Mouse (Mus musculus): Measurements from ENCODE around the gene AI467606.
A peak's percentile ranks its signal among the peaks of the same experiment; 100 is the strongest.
"Not testable (repeated sequence)": the region's sequence is repeated elsewhere in the genome, so short reads cannot be mapped to it uniquely, and the experiment has no call there.

Gene AI467606

DNA sequence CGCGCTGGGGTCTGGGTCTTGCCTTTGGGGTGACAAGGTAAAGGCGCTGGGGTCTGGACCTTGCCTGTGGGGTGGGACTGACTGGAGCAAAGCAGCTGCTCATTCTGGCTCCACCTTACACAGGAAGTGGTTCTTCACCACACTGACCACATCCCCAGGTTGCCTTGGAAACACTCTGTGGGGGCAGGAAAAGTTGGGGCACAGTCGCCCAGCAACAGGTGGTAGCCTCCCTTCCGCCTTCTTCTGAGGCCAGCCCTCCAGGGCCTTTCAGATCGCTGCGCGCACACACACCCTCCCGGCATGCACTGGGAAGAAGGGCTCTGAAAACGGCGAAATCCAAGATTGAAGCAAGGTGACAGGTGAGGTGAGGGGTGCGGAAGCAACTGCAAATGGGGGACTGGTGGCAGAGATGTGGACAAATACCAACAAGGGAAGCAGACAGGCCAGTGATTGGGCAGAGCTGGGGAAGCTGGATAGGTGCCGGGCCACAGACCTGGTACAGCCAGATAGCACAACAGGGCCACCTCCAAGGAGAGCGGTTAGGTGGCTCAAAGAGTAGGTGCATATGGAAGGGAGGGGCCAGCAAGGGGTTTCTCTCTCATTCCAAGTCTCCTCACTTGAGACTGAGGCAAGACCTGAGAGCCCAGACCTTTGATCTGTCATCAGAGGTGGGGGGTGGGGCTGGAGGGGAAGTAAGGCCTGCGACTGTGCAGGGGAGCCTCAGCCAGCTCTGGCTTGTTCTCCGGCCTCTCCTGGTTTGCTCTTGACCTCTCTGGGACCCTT lies at the start of gene AI467606:
TSS of gene AI467606 (plus strand) at position 246 of the 783 bp plus-strand sequence.
- no peak for DNase-seq (ENCODE audit: extremely low spot score)

DNA sequence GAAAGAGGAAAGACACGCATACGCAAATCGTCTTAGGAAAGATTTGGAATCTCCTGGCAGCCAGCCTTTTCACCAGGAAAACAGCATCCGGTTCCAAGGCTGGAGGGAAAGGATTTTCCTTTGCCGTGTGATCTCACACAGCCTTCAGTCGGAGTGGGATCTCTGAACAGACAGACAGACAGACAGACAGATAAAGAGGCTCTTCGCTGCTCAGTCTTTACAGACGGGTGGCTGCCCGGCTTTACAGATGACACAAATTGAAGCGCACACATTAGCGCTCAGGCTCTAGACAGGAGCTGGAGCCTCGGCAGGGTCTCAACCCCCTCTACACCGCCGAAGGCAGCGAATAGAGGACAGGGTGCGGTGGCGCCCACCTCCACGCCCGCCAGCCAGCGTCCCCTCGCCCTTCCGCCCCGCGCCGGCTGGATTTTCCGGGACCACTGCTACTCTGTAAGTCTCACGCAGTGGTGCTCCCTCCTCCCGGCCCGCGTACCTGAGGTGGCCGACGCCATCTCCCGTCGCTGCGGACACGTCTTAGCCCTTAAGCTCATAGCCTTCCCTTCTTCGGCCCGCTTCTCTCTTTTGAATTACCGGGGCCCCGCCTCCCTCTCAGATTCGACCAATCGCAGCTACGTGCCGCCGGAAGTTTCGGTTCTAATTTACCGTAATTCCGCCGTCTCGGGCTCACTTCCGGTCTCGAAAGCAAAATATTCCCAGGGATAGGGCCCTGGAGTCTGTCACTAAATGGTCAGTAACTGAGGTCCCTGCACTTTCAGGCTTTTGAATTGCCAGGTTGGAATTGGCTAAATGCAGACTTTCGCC lies 49.1 kb upstream of the AI467606 start, which contains the start of gene Kif22:
TSS of gene Kif22 (minus strand) at position 621 of the 822 bp plus-strand sequence.
- DNase-seq (ENCODE audit: extremely low spot score): peak; percentile 87

DNA sequence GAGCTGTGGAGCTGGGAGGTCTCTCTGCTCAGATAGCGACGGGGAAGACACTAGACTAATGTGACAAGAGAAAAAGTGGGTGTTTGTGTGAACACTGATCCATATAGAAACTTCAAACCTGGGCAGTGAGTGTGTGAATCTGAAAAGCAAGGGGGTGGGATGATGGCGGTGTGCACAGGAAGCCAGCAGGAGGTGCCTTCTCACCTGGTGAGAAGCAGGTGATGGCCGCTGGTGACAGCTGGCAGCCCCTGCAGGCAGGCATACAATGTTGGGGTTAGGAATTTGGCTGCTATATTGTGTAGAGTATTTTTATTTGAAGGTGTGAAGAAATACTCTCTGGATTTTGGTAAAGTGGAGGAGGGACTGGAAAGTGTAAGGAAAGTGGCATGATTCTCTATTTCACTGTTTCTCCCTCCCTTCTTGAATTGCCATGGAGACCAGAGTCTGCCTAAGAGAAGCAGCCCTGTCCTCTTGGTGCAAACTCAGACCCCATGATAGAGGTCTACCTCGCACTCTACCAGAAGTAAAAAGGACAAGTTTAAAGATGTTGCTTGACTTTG lies 36.1 kb upstream of the AI467606 start:
- DNase-seq (ENCODE audit: extremely low spot score): no peak

DNA sequence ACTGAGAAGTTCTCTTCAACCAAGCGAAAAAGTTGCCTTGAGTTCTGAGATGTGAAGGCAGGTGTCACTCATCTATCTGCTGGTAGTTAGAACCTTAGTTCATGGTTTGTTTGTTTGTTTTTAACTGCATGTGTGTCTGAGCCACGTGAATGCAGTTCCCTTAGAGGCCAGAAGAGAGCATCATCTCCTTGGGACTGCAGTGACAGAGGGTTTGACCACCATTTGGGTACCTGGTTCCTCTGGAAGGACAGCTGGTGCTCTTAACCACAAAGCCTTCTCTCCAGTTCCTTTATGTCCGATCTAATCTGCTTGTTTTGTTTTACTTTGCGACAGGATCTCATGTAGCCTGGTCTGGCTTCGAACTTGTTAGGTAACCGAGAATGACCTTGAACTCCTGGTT lies 25.6 kb upstream of the AI467606 start:
- DNase-seq (ENCODE audit: extremely low spot score): no peak

DNA sequence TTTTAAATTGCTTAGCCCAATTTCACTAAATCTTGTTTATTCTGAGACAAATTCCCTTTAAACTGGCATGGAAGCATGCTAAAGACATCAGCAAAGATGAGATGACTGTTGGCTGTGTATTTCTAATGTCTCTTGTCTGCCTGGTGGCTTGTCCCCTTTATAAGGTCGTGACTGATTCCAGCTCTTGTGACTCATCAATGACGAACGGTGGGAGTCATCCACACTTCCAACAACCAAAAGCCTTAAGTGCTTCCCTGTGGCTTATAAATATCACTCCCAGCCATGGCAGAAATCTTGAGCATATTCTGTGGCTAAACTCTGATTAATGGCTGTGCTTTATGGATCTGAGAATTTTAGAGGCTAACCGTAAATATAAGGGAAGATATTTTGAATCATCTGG lies 24.8 kb upstream of the AI467606 start:
- DNase-seq (ENCODE audit: extremely low spot score): no peak

DNA sequence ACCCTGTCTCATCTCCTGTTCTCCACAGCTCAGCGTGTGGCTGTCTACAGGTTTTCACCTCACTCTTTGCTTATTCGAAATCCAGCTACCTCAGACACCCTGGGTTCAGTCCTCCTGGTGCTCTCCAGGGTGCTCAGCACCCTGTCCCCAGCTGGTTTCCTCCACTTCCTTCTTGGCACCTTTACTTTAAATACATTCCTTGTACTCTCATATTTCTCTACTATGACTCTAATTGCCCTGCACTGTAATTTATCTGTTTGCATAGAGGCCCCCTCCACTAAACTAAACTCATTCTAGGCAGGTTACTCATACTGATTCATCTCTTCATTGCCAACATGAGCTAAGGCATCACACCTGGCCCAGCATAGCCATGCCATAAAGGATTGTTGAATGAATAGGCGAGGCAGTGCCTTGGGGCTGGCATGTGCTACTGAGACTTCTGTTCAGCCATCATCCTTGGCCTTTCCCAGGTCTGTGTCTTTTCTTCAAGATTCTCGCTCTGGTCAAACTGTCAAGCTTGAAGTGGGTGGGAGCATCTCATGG lies 20.2 kb upstream of the AI467606 start:
- DNase-seq (ENCODE audit: extremely low spot score): no peak

DNA sequence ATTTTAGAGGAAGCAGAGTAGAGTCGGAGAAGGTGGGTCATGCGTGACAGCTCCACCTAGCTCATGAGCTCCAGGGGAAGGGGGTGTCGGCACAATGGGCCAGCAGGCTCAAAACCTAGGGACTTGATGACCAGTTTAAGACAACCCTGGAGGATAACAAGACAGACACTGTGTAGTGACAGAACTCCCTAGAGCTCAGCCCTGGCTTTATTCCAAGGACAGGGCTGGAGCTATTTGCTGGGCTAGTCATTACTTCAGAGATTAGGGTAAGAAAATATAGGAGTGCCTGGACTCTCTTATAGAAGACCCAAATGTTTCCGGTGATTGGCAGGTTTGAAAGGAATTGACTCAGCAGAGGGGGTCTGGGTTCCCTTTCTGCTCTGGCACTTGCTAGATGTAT lies 17.9 kb upstream of the AI467606 start:
- DNase-seq (ENCODE audit: extremely low spot score): no peak

DNA sequence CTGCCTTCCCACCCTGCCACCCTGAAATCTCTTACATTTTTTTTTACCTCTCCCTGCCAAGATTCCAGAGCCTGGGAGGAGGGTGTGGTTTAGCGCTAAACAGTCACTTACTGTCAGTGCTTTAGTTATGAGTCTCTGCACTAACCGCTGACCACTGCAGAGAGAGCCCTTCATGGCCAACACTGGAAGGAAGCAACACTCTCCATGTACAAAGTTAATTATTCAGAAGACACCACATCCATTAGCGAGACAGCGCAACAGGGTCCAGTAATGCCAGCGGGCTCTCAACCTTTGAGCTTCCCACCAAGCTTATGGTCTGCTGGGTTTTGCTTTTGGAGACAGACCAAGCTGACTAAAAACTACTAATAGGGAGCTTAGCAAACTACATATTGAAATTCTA lies 15.0 kb upstream of the AI467606 start:
- no peak for DNase-seq (ENCODE audit: extremely low spot score)

DNA sequence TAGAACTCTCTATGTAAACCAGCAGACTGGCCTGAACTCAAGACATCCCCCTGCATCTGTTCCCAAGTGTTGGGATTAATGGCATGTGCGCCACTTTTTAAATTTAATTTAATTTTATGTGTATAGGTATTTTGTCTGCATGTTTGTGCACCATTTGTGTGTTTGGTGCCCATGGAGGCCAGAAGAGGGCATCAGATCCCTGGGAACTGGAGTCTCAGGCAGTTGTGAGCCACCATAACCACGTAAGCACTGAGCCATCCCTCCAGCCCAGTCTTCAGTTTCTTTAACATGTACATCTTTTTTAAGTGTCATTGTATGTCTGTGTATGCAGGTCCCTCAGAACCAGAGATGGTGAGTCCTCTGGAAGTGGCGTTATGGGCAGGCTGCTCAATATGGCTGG lies 13.5 kb upstream of the AI467606 start:
- no peak for DNase-seq (ENCODE audit: extremely low spot score)

DNA sequence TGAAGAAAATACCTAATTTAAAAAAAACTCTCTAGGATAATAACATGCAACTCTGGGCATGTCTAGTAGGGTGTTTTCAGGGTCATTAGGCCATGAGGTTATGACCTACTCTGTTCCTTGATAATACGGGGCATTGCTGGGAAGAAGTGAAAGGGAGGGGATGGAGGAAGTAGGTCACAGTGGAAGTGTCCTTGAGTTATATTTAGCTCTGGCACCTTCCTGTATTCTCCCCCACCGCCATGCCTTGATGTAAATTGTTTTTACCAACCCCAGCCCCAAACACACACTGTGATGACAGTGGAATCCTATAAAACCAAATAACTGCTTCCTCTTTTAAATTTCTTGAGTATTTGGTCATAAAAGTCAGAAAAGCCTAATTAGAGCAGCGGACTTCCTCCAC lies 11.1 kb upstream of the AI467606 start:
- DNase-seq (ENCODE audit: extremely low spot score): no peak

DNA sequence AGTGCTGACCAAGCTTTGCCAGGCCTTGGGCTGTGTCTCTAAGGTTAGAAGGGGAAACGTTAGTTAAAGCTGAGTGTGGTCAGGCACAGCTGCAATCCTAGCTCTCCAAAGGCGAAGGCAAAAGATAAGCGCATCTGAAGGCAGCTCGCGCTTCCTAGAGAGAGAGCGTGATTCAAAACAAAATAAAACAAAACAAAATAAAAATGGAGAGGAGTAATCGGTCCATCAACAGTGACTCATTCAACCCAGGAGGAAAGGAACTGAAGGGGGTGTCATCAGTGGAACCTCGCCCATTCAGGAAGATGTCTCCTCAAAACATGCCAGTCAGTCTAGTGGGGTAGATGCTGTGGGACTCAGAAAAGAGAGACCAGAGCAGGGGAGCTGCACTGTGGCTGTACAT lies 8.9 kb upstream of the AI467606 start:
- no peak for DNase-seq (ENCODE audit: extremely low spot score)

DNA sequence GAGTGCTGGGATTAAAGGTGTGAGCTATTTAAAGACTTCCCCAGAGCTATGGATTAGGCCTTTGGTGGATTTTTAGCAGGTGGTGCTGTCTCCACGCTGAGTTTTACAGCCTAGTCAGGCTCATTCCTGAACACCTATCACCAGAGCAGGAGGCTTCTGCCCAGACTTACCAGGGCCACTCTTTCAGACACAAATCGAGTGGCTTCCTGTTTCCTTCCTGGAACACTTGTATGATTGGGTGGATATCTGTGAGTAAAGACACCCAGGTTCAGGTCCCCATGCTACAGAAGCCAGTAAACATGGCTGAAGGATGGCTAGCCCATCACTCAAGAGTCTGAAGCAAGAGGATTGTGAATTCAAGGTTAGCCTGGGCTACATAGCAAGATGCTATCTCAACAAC lies 8.2 kb upstream of the AI467606 start:
- DNase-seq (ENCODE audit: extremely low spot score): no peak

DNA sequence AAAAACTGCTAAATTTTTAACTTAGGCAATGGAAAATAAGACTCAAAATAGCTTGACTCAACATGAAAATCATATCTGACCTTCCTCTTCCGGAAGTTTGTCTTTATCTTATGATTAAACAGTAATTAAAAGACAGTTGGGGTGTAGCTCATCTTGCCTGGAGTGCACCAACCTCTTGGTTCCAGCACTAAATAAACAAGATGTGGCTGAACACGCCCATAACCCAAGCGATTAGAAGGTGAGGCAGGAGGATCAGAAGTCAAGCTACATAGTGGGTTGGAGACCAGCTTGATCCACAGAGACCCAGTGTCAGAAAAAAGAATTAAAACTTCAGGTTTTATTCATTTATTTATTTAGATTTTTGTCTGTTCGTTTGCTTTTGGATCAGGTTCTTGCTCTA lies 7.5 kb upstream of the AI467606 start:
- no peak for DNase-seq (ENCODE audit: extremely low spot score)

DNA sequence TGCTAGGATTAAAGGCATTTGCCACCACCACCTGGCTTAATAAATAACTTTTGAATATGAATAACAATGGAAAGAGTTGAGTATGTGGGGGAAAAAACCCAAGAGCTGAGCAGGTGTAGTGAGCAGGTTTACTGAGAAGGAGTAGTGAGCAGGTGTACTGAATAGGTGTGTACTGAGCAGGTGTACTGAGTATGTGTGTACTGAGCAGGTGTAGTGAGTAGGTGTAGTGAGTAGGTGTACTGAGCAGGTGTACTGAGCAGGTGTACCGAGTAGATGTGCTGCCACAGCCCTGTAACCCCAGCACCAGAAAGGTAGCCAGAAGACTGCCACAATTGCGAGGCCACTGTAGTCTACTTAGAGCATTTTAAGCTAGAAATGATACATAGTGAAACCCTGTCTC lies 6.4 kb upstream of the AI467606 start:
- no peak for DNase-seq (ENCODE audit: extremely low spot score)

DNA sequence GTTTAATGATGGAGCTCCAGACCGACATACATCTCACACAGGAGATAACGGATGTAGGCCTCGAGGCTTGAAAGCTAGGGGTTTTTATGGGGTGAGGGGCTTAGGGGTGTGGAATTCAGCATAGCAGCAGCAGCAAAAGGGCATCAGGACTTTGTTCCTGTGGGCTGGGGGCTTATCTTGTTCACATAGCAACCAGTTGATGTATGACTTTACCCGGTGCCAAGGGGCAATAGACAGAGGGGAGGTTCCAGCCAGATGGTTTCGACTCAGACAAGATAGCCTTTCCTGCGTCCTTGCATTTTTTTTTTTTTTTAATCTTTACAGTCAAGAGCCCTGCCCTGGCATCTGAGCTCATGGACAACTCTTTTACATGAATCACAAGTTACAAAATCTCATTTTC lies 5.4 kb upstream of the AI467606 start:
- DNase-seq (ENCODE audit: extremely low spot score): not testable (repeated sequence)

DNA sequence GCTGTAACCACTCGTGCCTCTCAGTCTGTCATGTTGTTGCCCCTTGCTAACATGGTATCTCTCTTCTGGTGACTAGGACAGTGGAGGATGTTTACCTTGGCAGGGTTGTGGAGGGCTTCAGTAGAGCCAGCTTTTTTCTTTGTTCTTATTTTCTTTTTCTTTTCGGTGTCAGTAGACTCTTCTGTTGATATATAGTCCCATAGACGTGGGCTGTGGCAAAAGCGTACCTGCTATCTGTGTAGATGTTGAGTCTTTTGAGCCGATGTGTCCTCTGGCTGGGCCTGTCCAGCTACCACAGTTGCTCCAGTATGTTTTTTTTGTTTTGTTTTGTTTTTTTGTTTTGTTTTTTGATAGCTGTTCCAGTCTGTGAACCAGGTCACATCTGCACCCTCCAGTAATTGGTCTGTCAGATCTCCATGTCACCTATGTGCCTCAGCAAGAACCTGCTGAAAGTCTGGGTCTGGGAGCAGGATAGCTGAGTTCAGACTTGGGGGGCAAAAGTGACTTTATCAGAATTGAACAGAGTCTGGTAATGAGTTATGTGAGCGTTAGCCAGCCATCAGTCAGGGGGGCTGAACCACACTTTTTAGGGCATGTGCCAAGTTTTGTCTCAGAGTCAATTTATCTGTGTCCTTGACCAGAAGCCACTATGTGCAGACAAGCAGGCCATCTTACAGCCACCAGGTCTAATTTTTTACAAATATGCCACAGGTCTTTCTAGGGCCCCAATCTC lies 3.7 kb upstream of the AI467606 start, which contains the start of gene Zg16:
TSS of gene Zg16 (minus strand) at position 51 of the 733 bp plus-strand sequence.
- not testable (repeated sequence) for DNase-seq (ENCODE audit: extremely low spot score)

DNA sequence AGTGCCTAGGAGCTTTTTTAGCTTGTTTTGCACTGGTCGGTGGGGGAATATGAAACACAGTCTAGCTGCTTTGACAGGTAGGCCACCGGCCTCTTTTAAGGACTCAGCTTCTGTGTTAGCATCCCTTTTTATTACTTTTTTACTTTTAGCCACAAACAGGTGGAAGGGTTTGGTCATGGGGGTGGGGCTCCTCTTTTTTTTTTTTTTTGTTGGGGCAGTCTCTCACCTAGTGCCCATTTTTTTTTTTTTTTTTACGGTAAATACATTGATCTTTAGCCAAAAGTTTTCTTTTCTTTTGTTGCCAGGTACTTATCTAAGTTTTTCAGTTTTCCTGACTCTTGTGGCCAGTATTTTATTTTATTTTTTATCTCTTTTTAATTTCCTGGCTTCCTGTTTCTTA lies 3.1 kb upstream of the AI467606 start:
- no peak for DNase-seq (ENCODE audit: extremely low spot score)

DNA sequence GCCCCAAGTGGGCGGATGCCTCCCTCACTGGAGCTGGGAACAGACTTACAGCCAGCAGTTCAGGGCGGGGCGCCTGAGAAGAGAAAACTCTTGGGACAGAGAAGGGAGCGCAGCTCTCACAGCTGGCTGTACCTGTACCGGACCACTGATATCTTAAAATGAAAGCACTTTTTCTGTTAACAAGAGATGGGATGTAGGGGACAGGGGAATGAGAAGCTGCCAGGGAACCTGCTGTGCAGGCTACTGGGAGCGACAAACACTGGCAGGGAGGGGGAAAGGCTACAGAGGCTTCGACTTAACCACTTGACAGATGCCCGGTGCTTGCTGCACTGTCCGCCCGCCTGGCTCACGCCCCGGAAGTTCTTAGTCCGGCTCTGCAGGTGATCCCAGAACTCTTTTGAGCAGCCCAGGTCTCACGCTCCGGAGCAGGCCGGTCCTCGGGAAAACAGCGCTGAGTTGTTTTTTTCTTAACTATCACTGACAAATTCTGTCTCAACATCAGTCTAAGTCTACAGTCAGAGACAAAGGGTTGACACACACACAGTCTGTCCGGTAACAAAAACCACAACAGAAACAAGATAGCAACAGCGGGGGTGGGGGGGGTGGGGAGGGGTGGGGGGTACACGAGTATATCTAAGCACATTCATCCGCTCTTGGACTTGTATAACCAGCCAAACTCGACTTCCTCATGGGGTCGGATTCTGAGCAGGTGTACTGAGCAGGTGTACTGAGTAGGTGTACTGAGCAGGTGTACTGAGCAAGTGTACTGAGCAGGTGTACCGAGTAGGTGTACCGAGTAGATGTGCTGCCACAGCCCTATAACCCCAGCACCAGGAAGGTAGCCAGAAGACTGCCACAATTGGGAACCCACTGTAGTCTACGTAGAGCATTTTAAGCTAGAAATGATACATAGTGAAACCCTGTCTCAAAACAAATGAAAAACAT lies 2.0 kb upstream of the AI467606 start:
- DNase-seq (ENCODE audit: extremely low spot score): no peak

DNA sequence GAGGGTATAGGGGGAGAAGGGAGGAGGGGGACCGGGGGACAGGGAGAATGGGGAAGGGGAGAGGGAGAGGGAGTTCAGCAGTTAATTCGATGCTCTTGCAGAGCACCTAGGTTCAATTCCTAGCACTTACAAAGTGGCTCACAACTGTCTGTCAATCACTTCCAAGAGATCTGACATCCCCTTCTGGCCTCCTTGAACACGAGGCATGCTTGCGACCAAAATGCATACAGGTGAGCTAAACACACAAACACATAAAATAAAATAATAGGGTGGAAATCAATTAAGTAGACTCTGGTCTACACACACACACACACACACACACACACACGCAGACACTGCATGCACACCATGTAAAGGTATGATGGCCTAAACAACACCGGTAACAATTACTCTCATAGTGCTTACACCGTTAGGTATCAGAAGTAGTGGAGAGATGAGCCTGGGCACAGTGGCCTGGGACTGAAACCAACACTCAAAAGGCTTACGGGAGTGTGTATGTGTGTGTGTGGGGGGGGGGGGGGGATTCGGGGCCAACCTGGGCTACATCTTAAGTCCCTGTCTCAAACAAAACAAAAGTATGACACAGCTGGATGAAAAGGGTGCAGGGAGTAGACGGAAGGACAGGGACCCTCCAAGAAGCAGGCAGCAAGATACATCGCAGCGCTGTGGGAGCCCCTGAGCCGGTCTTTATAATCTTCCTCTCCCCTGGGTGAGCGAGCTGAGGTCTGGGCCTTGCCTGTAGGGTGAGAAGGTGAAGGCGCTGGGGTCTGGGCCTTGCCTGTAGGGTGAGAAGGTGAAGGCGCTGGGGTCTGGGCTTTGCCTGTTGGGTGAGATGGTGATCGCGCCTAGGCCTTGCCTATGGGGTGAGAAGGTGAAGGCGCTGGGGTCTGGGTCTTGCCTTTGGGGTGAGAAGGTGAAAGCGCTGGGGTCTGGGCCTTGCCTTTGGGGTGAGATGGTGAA lies 725 bp upstream of the AI467606 start:
- DNase-seq (ENCODE audit: extremely low spot score): no peak

Data from embryo, embryonic 9.5 days (tissue).